ENCODE assay signal across 9 mouse cellular contexts in the genomic region with DNA sequence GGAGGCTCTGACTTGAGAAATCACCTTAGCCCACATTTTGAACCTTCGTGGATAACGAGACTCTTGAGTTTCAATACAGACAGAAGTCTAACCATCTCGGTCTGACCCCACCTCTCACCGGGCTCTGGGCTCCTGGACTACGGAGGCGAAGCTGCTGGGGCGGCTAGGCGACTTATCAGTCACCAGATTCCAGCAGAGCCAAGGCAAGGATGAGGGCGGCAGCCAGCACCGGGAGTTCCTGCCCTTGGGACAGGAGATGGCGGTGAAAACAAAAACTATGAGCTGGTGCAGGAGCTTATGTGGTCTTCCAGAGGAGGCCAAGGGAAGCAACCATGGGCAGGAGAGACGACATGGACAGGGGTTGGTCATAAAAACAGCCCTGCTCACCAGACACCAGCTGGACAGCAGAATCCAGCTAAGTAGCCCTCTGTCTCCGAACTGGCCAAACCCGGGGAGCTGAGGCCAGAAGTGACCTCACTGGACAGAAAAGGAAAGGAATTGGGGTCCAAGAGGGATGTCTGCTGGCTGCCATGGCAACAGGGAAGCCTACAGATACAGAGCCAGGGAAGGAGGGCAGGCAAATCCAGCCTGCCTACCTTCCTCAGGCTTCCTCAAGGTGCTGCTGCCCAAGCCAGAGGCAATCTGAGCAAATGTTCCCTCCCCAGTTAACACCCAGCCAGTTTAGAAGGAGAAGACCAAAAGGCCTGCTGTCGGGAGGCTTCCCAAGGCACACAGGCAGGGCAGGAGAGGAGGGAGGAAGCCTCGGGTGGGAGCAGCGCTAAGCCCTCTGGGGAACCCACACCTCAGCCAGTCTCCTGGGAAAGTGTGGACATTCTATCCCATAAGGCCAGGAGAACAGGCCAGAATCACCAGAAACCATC. TPM values are rescaled to one million over a fixed set of nuclear protein-coding genes. Genes with fewer than 3 reads are reported as not detected.
DNase-seq lines count a peak whose midpoint lies in the region; ATAC-seq lines count a peak whose summit lies in the region.
"Had no signal": no experiment of that assay in that cellular context is flagged by ENCODE, and none has a peak within 500 bp of the region (broad histone marks: within the 10 kb centered on the region; RNA-seq: fewer than 3 reads in every experiment).

No protein-coding gene starts in this region.

- no peak overlapping the region for H3K27ac ChIP-seq in heart, embryonic 16.5 days (ENCODE audit: low read length)
- no peak overlapping the region for H3K27ac ChIP-seq in liver, embryonic 16.5 days (ENCODE audit: low read length)

- peak overlapping the region; percentile 49 for H3K4me2 ChIP-seq in heart, embryonic 16.5 days (ENCODE audit: low read depth, low read length)
- H3K4me2 ChIP-seq in liver, embryonic 16.5 days (ENCODE audit: low read depth, low read length): no peak overlapping the region

- peak; percentile 43 for DNase-seq in CD4-positive, CD25-positive, alpha-beta regulatory T cell, adult 2 months (ENCODE audit: low read depth, low spot score)
- DNase-seq in kidney, postnatal 10 days: peak; percentile 28
- no peak for DNase-seq in kidney, adult 8-10 months
- no peak for DNase-seq in layer of hippocampus, postnatal 14 days (ENCODE audit: low spot score in 2 of 2)
- DNase-seq in Muller cell, postnatal 12 days (ENCODE audit: inconsistent ontology term): no peak

- H3K4me1 ChIP-seq in heart, embryonic 16.5 days (ENCODE audit: control insufficient read depth, insufficient read depth, low read length): peaks cover 29% of the 10 kb centered on the region
- peaks cover 88% of the 10 kb centered on the region for H3K4me1 ChIP-seq in liver, embryonic 16.5 days (ENCODE audit: control insufficient read depth, low read depth, low read length)

- ATAC-seq in CD4-positive, CD25-positive, alpha-beta regulatory T cell, adult 4 months: no peak
- ATAC-seq in heart, embryonic 16.5 days (replicated peaks; ENCODE audit: extremely low read depth, insufficient read depth, low FRiP score): no peak
- no peak for ATAC-seq in liver, embryonic 16.5 days (ENCODE audit: low read depth)
- ATAC-seq: activated CD4-positive, CD25-positive, alpha-beta regulatory T cell, adult 4 months had no signal

- H3K4me3 ChIP-seq in heart, embryonic 16.5 days (ENCODE audit: low read length): peak overlapping the region; percentile 25; the same call in 1 of the 2 replicates
- no peak overlapping the region for H3K4me3 ChIP-seq in liver, embryonic 16.5 days (ENCODE audit: low read depth, low read length)

- no peaks in the 10 kb centered on the region for H3K36me3 ChIP-seq in heart, embryonic 16.5 days (ENCODE audit: control insufficient read depth, insufficient read depth)
- no peaks in the 10 kb centered on the region for H3K36me3 ChIP-seq in liver, embryonic 16.5 days (ENCODE audit: control insufficient read depth, insufficient read depth)

- peaks cover 2% of the 10 kb centered on the region; the same call in 1 of the 2 replicates for H3K27me3 ChIP-seq in heart, embryonic 16.5 days (ENCODE audit: control insufficient read depth, insufficient read depth, low read length)
- no peaks in the 10 kb centered on the region for H3K27me3 ChIP-seq in liver, embryonic 16.5 days (ENCODE audit: control insufficient read depth, insufficient read depth, low read depth, low read length)

- H3K9ac ChIP-seq in heart, embryonic 16.5 days (ENCODE audit: low read length): peak overlapping the region; percentile 34; the same call in 1 of the 2 replicates
- H3K9ac ChIP-seq in liver, embryonic 16.5 days (ENCODE audit: low read depth, low read length): peak overlapping the region; percentile 10; the same call in 1 of the 2 replicates

- no peaks in the 10 kb centered on the region for H3K9me3 ChIP-seq in heart, embryonic 16.5 days (replicated peaks; ENCODE audit: control insufficient read depth, low read length)
- H3K9me3 ChIP-seq in liver, embryonic 16.5 days (replicated peaks; ENCODE audit: control insufficient read depth, low read length): no peaks in the 10 kb centered on the region

- 22% methylated on average over 17 of the region's 17 CpGs for WGBS in heart, embryonic 16.5 days
- WGBS in liver, embryonic 16.5 days (ENCODE audit: insufficient replicate concordance): 53% methylated on average over 17 of the region's 17 CpGs

RNA-seq across cellular contexts. Expression of gene Ccdc88c, which starts 16.4 kb away (rescaled TPM):
- 100 to 1,000 TPM in 1 of 2 experiments, 10 to 100 TPM in 1; 89.5 to 106 TPM for polyA plus RNA-seq in CD4-positive, CD25-positive, alpha-beta regulatory T cell, adult 4 months (2017; shearing (Covaris generic))
- 4.3 and 5.5 TPM in 2 replicates for polyA plus RNA-seq in heart, embryonic 16.5 days (2015; fragmentation: Nextera tagmentation; extraction: Ambion mirVana)
- 5.9 and 6.1 TPM in 2 replicates for polyA plus RNA-seq in liver, embryonic 16.5 days (2015; fragmentation: Nextera tagmentation; extraction: Ambion mirVana)
- total RNA-seq in layer of hippocampus, postnatal 14 days (2021): 10 to 100 TPM; 33.5 to 38.3 TPM

Comparison
In these comparisons a context has a peak if more than half of its experiments do, and no peak if none do; other contexts are left out.
1. DNase-seq: peak in CD4-positive, CD25-positive, alpha-beta regulatory T cell, adult 2 months (single experiment) and kidney, postnatal 10 days (single experiment); none in kidney, adult 8-10 months (0 of 2), layer of hippocampus, postnatal 14 days (0 of 2) and Muller cell, postnatal 12 days (single experiment).
2. RNA of gene Ccdc88c, which starts 16.4 kb away (polyA plus RNA-seq): 89.5 to 106 TPM in CD4-positive, CD25-positive, alpha-beta regulatory T cell, adult 4 months; 5.9 to 6.1 TPM in liver, embryonic 16.5 days and 4.3 to 5.5 TPM in heart, embryonic 16.5 days; every median in the first group is over 10 times any median in the second.